Mouse (Mus musculus): ENCODE measurements around the gene Ubxn7. TPM values are rescaled to one million over a fixed set of nuclear protein-coding genes. Genes with fewer than 3 reads are reported as not detected.
"Not testable (repeated sequence)": the region's sequence is repeated elsewhere in the genome, so short reads cannot be mapped to it uniquely, and the experiment has no call there.

Ubxn7 gene
- 10 to 100 TPM; 30.0 to 32.6 TPM for total RNA-seq (2021)

- peak; percentile 98 to 99 for DNase-seq
- intact Hi-C loops (cut with DNase I), result loop anchor here (5.0 to 10.0 kb wide), 3 partner anchors 55 to 543 kb away; partner anchors contain the start of genes Fyttd1, Pcyt1a, Rnf168 and Rubcn
Measured at GRCm38 (mm10) chr16:32332040-32332555, at the start of gene Ubxn7. TSS of gene Ubxn7 (plus strand) at chr16:32332257.

GRCm38 (mm10) chr16:32282608-32283007 lies 49.4 kb upstream of the Ubxn7 start:
- DNase-seq, result no peak
- intact Hi-C loops (cut with DNase I), result no loop called here

DNA sequence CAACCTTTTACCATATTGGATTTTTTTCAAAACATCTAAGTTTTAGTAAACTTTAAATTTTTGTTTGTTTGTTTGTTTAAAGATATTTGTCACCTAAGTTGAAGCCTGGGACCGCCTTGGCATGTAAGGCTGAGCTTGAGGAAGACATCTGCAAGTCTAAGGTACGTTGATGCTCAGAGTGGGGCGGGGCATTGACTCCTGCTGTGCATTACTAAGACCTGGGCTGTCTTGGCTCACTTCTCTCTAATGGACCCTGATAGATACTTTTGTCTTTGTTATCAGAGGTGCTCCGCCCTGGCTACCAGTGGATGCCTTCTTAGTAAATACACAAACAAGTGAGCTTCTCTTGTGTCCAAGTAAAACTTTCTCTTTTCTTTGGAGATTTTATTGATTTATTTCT lies 40.2 kb upstream of the Ubxn7 start:
- intact Hi-C loops (cut with DNase I), result no loop called here

DNA sequence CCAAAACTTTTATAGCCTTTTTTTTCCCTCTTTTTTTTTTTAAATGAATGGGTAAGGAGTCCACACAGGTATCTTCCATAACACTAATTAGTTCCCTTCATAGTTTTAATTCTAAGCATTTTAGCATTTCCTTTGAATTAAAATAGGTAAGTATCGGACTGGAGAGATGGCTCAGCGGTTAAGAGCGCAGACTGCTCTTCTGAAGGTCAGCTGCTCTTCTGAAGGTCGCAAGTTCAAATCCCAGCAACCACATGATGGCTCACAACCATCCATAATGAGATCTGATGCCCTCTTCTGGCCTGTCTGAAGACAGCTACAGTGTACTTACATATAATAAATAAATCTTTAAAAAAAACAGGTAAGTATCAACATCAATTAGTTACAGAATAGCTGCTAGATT lies 32.4 kb upstream of the Ubxn7 start:
- intact Hi-C loops (cut with DNase I); DNase-seq: not testable (repeated sequence)

More for the DNA sequence above, 40.2 kb upstream of the Ubxn7 start:
- no peak for DNase-seq

GRCm38 (mm10) chr16:32303046-32303445 lies 29.0 kb upstream of the Ubxn7 start:
- no peak for DNase-seq
- intact Hi-C loops (cut with DNase I), result no loop called here

DNA sequence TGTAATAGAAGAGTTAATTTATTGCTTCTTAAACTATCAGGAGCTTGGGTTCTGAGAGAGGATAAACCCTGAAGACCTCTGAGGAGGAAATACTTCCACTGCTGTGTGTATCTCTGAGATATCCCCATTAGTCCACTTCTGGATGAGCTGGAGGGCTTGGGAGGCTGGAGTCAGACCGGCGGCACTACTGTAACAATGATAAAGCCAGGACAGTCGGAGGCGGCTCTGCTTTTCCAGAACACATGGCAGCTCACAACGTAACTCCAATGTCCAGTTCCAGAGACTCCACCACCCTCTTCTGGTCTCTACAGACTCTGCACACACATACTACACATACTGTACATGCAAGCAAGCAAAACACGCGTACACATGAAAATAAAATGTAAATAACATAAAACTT lies 28.2 kb upstream of the Ubxn7 start:
- no peak for DNase-seq
- intact Hi-C loops (cut with DNase I), result no loop called here

- intact Hi-C loops (cut with DNase I), result no loop called here
- DNase-seq, result no peak
Measured at GRCm38 (mm10) chr16:32311970-32312369, 20.1 kb upstream of the Ubxn7 start.

DNA sequence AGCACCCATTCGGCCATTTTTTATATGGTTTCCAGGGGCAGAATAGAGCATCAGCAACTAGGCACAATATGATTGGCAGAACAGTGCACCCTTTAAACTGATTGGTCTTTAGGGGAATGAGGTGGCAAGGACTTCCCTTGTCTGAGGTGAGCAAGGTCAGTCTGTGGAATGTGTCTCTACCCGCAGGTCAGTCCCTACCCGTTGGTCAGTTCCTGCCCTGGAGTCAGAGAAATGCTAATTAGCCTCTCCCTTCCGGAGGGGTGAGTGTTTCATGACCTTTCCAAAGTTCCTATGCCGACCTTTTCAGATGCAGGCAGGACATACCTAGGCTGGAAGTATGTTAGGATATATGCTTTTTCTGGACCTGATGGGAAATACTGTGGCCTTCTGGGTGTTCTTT lies 19.7 kb upstream of the Ubxn7 start:
- intact Hi-C loops (cut with DNase I), result no loop called here
- DNase-seq, result no peak

DNA sequence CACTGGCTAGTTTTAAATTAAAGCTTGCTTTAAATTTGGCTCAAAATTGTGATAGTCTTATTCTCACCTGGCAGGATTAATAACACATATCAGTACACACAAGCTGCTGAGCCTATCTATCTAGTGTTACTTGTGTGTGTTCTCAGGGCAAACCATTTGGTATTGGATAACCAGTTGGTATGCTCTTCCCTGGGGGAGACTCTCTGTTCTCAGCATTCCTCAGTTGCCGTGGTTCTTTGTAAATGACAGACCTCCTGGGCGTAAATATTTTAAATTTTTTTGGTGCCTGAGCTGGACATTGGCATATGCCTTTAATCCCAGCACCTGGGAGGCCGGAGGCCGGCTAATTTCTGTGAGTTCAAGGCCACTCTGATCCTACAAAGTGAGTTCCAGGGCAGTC lies 19.2 kb upstream of the Ubxn7 start:
- intact Hi-C loops (cut with DNase I), result no loop called here
- no peak for DNase-seq

DNA sequence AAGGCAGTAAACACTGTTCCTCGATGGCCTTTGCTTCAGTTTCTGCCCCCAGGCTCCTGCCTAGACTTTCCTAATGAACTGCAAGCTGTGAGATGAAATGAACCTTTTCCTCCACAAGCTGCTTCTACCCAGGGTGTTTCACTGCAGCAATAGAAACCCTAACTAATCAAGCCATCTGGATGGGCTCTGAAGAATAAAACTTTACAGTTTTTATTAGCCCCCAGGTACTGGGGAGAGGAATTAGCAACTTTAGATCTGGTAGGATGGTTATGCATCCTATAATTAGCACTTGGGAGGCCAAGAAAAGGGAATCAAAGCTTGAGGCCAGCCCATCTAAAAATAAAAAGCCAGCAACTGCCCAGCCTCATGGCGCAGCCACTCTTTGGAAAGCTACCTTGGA lies 15.5 kb upstream of the Ubxn7 start:
- intact Hi-C loops (cut with DNase I), result no loop called here
- no peak for DNase-seq

DNA sequence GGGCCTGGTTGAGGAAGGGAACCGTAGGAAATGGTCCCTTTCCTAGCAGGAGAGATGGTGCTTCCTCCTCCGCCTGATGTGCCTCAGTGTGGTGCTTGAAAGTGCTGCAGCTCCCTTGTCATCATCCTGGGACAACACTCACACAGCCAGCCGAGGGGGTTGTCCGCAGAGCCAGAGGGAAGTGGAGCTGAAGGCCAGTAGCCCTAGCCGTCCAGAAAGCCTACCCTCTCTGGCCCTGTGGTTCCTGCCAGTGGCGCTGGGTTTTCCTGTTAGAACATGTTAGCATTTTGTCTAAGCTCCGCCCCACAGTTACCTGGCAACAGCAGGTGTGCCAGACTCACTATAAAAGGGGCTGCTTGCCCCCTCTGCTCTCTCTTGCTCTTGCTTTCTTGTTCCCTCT lies 8.1 kb upstream of the Ubxn7 start:
- intact Hi-C loops (cut with DNase I), result no loop called here
- no peak for DNase-seq

DNA sequence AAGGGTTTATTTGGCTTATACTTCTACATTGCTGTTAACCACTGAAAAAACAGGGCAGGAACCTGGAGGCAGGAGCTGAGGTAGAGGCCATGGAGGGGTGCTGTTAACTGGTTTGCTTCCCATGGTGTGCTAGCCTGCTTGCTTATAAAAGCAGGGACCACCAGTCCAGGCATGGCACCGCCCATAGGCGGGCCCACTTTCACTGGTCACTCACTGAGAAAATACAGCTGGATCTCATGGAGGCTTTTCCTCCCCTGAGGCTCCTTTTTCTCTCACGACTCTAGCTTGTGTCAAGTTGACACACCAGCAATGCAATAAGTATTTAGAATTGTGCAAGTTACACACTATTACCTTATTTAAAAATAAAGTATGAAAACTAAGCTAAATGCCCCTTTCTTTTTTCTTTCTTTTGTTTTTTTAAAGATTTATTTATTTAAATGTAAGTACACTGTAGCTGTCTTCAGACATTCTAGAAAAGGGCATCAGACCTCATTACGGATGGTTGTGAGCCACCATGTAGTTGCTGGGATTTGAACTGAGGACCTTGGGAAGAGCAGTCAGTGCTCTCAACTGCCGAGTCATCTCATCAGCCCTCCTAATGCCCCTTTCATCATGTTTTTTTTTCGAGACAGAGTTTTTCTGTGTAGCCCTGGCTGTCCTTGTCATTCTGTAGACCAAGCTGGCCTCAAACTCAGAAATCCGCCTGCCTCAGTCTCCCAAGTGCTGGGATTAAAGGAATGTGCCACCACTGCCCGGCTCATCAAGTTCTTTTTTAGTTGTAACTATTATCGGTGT lies 984 bp upstream of the Ubxn7 start:
- no peak for DNase-seq
- intact Hi-C loops (cut with DNase I), result loop anchor here (5.0 to 10.0 kb wide), 3 partner anchors 54 to 544 kb away; partner anchors contain the start of genes Fyttd1, Pcyt1a, Rnf168 and Rubcn

- intact Hi-C loops (cut with DNase I), result loop anchor here (5.0 to 10.0 kb wide), 3 partner anchors 56 to 542 kb away; partner anchors contain the start of genes Fyttd1, Pcyt1a, Rnf168 and Rubcn
- DNase-seq, result peak; percentile 48 to 64
Measured at GRCm38 (mm10) chr16:32332556-32333511, 777 bp downstream of the Ubxn7 start.

GRCm38 (mm10) chr16:32335146-32335545 lies 3.1 kb downstream of the Ubxn7 start:
- intact Hi-C loops (cut with DNase I), result loop anchor here (10.0 kb wide), 1 partner anchor 540 kb away; the partner anchor contains the start of genes Fyttd1 and Rubcn
- DNase-seq, result no peak

GRCm38 (mm10) chr16:32336026-32336780 lies 4.1 kb downstream of the Ubxn7 start:
- no peak for DNase-seq
- intact Hi-C loops (cut with DNase I), result loop anchor here (10.0 kb wide), 1 partner anchor 539 kb away; the partner anchor contains the start of genes Fyttd1 and Rubcn

DNA sequence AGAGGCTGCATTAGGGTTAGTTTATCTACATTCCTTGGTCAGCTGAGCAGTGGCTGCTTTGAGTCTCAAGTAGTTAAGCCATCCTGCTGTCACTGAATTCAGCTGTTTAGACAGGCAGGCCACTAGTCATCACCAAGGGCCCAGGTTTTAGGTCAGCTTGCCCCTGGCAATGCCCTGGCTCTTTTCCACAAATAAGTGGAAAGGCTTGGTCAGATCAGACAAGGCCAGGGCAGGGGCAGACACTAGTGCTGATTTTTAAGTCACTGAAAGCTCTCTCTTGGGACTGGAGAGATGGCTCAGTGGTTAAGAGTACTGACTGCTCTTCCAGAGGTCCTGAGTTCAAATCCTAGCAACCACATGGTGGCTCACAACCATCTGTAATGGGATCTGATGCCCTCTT lies 4.9 kb downstream of the Ubxn7 start:
- intact Hi-C loops (cut with DNase I), result loop anchor here (10.0 kb wide), 1 partner anchor 538 kb away; the partner anchor contains the start of genes Fyttd1 and Rubcn
- no peak for DNase-seq

DNA sequence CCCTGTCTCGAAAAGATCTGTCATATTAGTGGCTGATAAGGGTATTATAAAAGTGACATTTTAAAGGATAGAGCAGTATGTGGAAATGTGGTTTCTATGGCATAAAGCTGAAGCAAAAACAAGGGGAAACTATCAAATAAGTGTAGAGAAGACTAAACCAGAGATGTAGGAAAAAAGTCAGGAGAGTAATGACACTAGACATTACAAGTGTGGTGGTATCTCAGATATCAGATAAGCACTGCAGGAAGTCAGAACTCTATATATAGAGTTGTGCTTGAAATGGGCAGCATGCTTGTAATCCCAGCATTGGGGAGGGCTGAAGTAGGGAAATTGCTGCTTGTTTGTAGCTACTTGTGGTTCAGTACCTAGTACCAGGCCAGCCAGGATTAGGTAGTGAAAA lies 8.4 kb downstream of the Ubxn7 start:
- DNase-seq, result no peak
- intact Hi-C loops (cut with DNase I), result no loop called here

GRCm38 (mm10) chr16:32345521-32345920 lies 13.5 kb downstream of the Ubxn7 start:
- intact Hi-C loops (cut with DNase I), result no loop called here
- DNase-seq, result no peak

GRCm38 (mm10) chr16:32350776-32351175 lies 18.7 kb downstream of the Ubxn7 start:
- intact Hi-C loops (cut with DNase I), result no loop called here
- DNase-seq, result no peak

- intact Hi-C loops (cut with DNase I), result no loop called here
- no peak for DNase-seq
Measured at GRCm38 (mm10) chr16:32363530-32363929, 31.5 kb downstream of the Ubxn7 start.
